Mouse (Mus musculus) lung, postnatal 0 days (tissue): ENCODE data around the gene Gm13306. TPM values are rescaled to one million over a fixed set of nuclear protein-coding genes. Genes with fewer than 3 reads are reported as not detected.
"Not testable (repeated sequence)": the region's sequence is repeated elsewhere in the genome, so short reads cannot be mapped to it uniquely, and the experiment has no call there.

Source experiments
- ATAC-seq: fragments of 200-750 bp; cut with Nextera tagmentation; 2 replicates; pipeline ENCODE4 v1.8.0; 2017; ENCODE audit warnings: moderate library complexity
- DNase-seq: peaks from one replicate; pipeline ENCODE4 v3.0.0-alpha.2; 2016; ENCODE audit warnings: low spot score
- H3K27ac ChIP-seq: fragments of 300-500 bp; sonication (generic); 2 replicates; pipeline ENCODE4 v1.5.1; 2014; ENCODE audit warnings: antibody characterized with exemption, mild to moderate bottlenecking, low read length, mixed read lengths
- H3K27me3 ChIP-seq: fragments of 300-500 bp; sonication (generic); replicated peaks from 2 replicates; pipeline ENCODE4 v1.6.1; 2014; ENCODE audit warnings: low read length, mixed read lengths; ENCODE audit not compliant: insufficient read depth
- H3K36me3 ChIP-seq: fragments of 300-500 bp; sonication (generic); 2 replicates; pipeline ENCODE4 v1.6.1; 2014; ENCODE audit warnings: low read length, mixed read lengths; ENCODE audit not compliant: insufficient read depth
- H3K4me1 ChIP-seq: fragments of 300-500 bp; sonication (generic); 2 replicates; pipeline ENCODE4 v1.6.1; 2014; ENCODE audit warnings: antibody characterized with exemption, low read depth, low read length, mixed read lengths; ENCODE audit not compliant: insufficient read depth
- H3K4me2 ChIP-seq: fragments of 300-500 bp; sonication (generic); replicated peaks from 2 replicates; pipeline ENCODE4 v1.6.1; 2014; ENCODE audit warnings: low read depth, mild to moderate bottlenecking, low read length, moderate library complexity, mixed read lengths
- H3K4me3 ChIP-seq: fragments of 300-500 bp; sonication (generic); 2 replicates; pipeline ENCODE4 v1.5.1; 2014; ENCODE audit warnings: low read depth, low read length
- H3K9ac ChIP-seq: fragments of 300-500 bp; sonication (generic); replicated peaks from 2 replicates; pipeline ENCODE4 v1.6.1; 2014; ENCODE audit warnings: low read depth, mild to moderate bottlenecking
- H3K9me3 ChIP-seq: fragments of 300-500 bp; sonication (generic); 2 replicates; pipeline ENCODE4 v1.6.1; 2016; ENCODE audit warnings: low read length, mixed read lengths
- WGBS: fragments of 180-500 bp; shearing (Covaris S2); extraction: QIAGEN DNeasy Blood & Tissue Kit; methylation state at CpG from one replicate; pipeline ENCODE4 v1.1.7; 2014; 5-methylcytosine and 5-hydroxymethylcytosine counted together
- polyA plus RNA-seq: library from polyadenylated mRNA; unstranded; fragments of >200 nt; fragmentation: Nextera tagmentation; extraction: Ambion mirVana; gene quantifications from 2 replicates; pipeline ENCODE4 v1.2.1, GENCODE M21; 2015

The Gm13306 gene
- polyA plus RNA-seq: not detected in 2 replicates

GRCm38 (mm10) chr4:42153136-42153535, at the start of gene Gm13306:
TSS of gene Gm13306 (plus strand) at chr4:42153436.
- H3K36me3 ChIP-seq, H3K4me3 ChIP-seq, H3K4me1 ChIP-seq, H3K27ac ChIP-seq, DNase-seq, H3K9me3 ChIP-seq, H3K27me3 ChIP-seq, ATAC-seq, H3K4me2 ChIP-seq, H3K9ac ChIP-seq: not testable (repeated sequence)
- no CpG with 5 or more reads among the region's 9 CpGs for whole genome bisulfite sequencing

DNA sequence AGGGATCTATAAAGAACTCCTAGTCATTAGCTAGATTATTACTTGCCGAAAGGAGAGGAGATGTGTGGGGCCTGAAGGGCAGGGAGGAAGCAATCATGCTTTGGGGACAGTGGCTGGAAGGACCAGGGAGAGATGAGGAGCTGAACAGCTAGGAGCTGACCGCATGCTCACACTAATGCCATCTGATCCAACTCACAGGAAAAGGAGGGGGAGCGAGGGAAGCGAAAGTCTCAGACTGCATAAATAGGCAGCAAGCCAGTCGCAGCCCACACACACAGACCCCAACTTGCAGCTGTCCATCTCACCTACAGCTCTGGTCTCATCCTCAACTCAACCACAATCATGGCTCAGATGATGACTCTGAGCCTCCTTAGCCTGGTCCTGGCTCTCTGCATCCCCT, 38.7 kb upstream of the Gm13306 start, which contains the start of gene Gm13304:
TSS of gene Gm13304 (plus strand) at position 301 of the 400 bp plus-strand sequence.
- H3K9ac ChIP-seq, H3K4me2 ChIP-seq, ATAC-seq, H3K9me3 ChIP-seq, H3K27ac ChIP-seq, DNase-seq, H3K27me3 ChIP-seq, H3K36me3 ChIP-seq, H3K4me3 ChIP-seq, H3K4me1 ChIP-seq: not testable (repeated sequence)
- no CpG with 5 or more reads among the region's 5 CpGs for WGBS

DNA sequence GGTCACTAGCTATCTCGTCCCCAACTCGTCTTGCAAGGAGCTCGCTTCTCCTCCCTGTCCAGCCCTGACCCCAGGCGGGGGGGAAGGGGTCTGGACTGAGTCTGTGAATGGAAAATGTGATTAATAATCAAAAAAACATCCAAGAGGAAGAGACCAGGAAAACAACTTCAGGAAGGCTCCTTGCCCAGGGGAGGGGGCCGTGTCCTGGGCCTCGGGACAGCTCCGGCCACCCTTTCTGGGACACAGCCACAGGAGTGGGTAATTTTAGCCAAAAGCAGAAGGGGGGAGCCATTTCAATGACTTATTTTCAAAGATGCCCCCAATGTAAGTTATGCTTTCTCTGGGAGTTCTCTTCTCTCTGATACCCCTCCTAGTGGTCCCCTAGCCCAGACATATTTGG, 15.3 kb downstream of the Gm13306 start, which contains the start of gene Gm13305:
TSS of gene Gm13305 (minus strand) at position 101 of the 400 bp plus-strand sequence.
- H3K9ac ChIP-seq, ATAC-seq, H3K27me3 ChIP-seq, H3K4me1 ChIP-seq, DNase-seq, H3K36me3 ChIP-seq, H3K4me3 ChIP-seq, H3K9me3 ChIP-seq, H3K4me2 ChIP-seq, H3K27ac ChIP-seq: not testable (repeated sequence)
- no CpG with 5 or more reads among the region's 7 CpGs for WGBS

- H3K9me3 ChIP-seq, H3K4me3 ChIP-seq, H3K4me2 ChIP-seq, H3K36me3 ChIP-seq, H3K9ac ChIP-seq, H3K27ac ChIP-seq, DNase-seq, H3K27me3 ChIP-seq, H3K4me1 ChIP-seq: not testable (repeated sequence)
- ATAC-seq: peak; percentile 73
- WGBS: no CpG with 5 or more reads among the region's 4 CpGs
These were observed 25.0 kb downstream of the Gm13306 start for GRCm38 (mm10) chr4:42178243-42178642.

DNA sequence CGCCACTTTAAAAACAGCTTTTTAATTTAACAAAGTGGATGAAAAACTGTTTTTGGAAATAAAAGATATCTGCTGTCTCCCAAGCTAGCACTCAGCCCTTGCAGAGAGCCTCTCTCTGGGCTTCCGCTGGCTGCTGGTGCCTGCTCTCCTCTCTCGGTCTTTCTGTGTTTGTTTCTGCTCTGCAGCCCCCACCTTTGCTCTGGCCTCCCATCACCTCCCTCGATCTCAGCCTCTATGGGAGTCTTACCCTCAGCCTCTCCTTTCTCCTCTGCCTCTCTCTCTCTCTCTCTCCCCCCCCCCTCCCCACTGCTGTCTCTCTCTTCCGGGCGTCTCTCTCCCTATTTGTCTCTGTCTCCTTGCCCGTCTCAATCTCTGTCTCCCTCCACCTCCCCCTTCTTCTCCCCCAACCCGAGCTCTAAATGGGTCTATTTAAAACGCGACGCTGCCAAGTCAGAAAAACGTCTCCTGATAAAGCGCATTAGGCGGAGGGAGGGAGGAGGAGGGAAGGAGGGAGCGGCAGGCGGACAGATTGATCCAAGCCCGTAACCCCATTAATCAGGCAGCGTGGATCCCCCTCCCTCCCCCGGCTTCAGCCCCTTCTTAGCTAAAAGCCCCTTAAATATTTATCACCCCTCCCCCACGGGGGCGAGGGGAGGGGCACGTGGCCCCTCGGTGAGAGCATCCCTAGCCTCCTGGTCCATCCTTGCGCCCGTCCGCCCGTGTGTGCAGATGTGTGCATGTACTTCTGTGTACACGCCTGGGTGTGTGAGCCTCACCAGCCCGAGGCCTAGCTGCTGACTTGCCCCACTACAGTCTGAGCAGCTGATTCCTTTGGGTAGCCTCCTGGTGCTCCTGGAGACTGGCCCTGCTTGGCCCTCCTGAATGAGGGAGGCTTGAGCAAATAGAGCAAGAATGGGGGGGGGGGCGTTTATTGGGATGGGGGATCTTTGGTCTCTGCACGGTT, 30.3 kb downstream of the Gm13306 start:
- H3K4me1 ChIP-seq, H3K27me3 ChIP-seq, ATAC-seq, H3K36me3 ChIP-seq, DNase-seq, H3K27ac ChIP-seq, H3K4me2 ChIP-seq, H3K9ac ChIP-seq, H3K4me3 ChIP-seq, H3K9me3 ChIP-seq: not testable (repeated sequence)
- WGBS: no CpG with 5 or more reads among the region's 31 CpGs

GRCm38 (mm10) chr4:42184324-42184979, 31.2 kb downstream of the Gm13306 start:
- not testable (repeated sequence) for H3K27ac ChIP-seq, H3K4me1 ChIP-seq, H3K4me2 ChIP-seq, H3K27me3 ChIP-seq, H3K9me3 ChIP-seq, ATAC-seq, H3K4me3 ChIP-seq, DNase-seq, H3K9ac ChIP-seq, H3K36me3 ChIP-seq
- no CpG with 5 or more reads among the region's 58 CpGs for WGBS

DNA sequence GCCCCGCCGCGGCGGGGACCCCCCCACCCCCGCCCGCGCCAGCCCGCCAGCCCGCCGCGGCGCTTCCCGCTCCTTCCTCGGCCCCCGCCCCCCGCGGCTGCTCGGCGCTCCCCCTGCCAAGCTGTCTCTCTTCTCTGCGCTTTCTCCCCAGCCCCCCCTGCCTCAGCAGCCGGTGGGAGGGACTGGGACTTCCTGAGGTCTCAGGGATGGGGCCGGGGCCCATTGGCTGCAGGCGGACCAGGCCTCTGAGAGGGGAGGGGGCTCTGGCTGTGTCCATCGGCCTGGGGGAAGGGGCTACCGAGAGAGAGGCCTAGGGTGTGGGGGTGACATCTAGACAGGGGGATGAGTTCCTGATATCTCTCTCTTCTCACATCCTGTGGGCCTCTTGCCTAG, 31.7 kb downstream of the Gm13306 start:
- not testable (repeated sequence) for H3K27me3 ChIP-seq, H3K27ac ChIP-seq, H3K9ac ChIP-seq, DNase-seq, H3K4me2 ChIP-seq, H3K4me1 ChIP-seq, H3K36me3 ChIP-seq, H3K4me3 ChIP-seq, ATAC-seq, H3K9me3 ChIP-seq
- WGBS: no CpG with 5 or more reads among the region's 25 CpGs

Other genes starting within 250 kb of the Gm13306 start
- 94.4 and 95.8 TPM in 2 replicates for gene Gm21541, start 249.8 kb upstream of the Gm13306 start, polyA plus RNA-seq
- 0.36 and 0.84 TPM in 2 replicates for gene Gm20878, start 211.9 kb upstream of the Gm13306 start, polyA plus RNA-seq
- gene Fam205a4, start 187.4 kb upstream of the Gm13306 start, polyA plus RNA-seq: 0.04 and 0.06 TPM in 2 replicates
- not detected in 2 replicates for gene Gm21093, start 118.7 kb upstream of the Gm13306 start, polyA plus RNA-seq
- gene Gm3893, start 62.2 kb upstream of the Gm13306 start, polyA plus RNA-seq: not detected in 2 replicates
- 4.8 TPM in 1 of 2 replicates, not detected in the other for gene Gm13304, start 38.6 kb upstream of the Gm13306 start, polyA plus RNA-seq
- 0.31 TPM in 1 of 2 replicates, not detected in the other for gene Gm13305, start 15.2 kb downstream of the Gm13306 start, polyA plus RNA-seq
- gene Gm10600, start 87.2 kb downstream of the Gm13306 start, polyA plus RNA-seq: not detected in 2 replicates
- 2.9 and 3.4 TPM in 2 replicates for gene Ccl21b, start 102.3 kb downstream of the Gm13306 start, polyA plus RNA-seq
- gene Gm21953, start 140.8 kb downstream of the Gm13306 start, polyA plus RNA-seq: not detected in 2 replicates
- not detected in 2 replicates for gene Fam205a3, start 164.9 kb downstream of the Gm13306 start, polyA plus RNA-seq